Mouse (Mus musculus) lung, postnatal 0 days (tissue): ENCODE measurements around the gene Sec1.

Experiments
- CTCF ChIP-seq: IDR thresholded peaks from 2 replicates; pipeline ENCODE4 v1.5.1; 2016; ENCODE audit warnings: antibody characterized with exemption, mild to moderate bottlenecking
- EP300 ChIP-seq: IDR thresholded peaks from 2 replicates; pipeline ENCODE4 v1.6.1; 2016; ENCODE audit warnings: antibody characterized with exemption, mild to moderate bottlenecking, control low read depth

DNA sequence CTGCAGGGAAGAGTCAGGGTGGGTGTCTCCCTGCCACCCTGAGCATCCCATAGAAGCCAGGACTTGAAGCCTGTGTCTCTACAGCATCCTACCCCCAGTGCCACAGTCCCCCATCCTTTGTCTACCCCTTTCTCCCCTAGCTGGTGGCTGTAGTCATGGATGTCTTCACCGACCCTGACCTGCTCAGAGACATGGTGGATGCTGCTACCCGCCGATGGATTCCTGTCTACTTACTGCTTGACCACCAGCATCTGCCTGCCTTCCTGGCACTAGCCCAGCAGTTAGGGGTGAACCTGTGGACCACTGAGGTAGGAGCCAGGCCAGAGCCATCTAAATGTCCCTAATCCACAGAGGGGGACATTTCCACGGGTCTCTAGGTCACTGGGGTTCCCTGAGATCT is 29.1 kb upstream of the Sec1 start:
- TF ChIP-seq CTCF (no peak), EP300 (no peak)
